Mouse (Mus musculus): Measurements from ENCODE around the gene Igflr1. TPM values are rescaled to one million over a fixed set of nuclear protein-coding genes. Genes with fewer than 3 reads are reported as not detected.

Igflr1 gene
- total RNA-seq, 2 experiments from 2014 or later, result 6.4 to 6.5 TPM

DNA sequence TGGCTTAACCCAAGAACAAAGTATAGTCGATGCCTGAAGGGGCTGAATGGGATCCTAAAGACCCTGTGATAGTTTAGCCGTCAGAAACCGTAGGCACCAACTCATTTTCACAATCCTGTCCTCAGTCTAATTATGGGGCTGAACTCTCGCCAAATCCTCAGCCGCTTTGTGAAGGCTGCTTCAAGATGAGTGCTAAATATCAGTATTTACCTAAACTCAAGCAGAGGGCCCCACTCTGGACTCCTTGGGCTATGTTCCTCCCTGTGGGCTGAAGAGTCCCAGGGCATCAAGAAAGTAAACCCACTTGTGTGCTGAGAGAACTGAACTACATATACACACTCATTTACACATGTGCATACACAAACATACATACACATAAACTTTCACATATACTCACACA is 31.6 kb downstream of the Igflr1 start:
- H3K27ac ChIP-seq, result no peak overlapping the region
- no peak for DNase-seq (ENCODE audit: low spot score in 2 of 2)
- H3K4me3 ChIP-seq, result no peak overlapping the region
- no peak for TF ChIP-seq CTCF (conservative IDR thresholded peaks at IDR 0.05)

DNA sequence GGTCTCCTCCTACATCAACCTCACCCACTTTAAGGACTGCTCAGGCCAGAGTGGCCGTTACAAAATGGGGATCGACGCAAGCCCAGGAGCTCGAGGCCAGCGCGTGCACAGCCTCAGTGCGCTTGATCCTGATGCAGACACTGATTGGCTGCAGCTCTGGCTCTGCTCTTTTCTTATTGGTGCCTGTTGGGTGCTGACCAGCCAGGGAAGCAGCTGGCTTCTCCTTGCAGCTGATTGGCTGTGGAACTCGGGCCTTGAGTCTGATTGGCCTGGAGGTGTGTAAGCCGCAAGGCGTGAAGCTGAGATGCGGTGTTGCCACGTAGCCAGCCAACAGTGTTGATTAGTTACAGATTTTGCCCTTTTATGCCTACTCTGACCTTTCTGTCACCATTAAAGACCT is 33.6 kb downstream of the Igflr1 start, which contains the start of gene Zbtb32:
Gene Zbtb32, minus strand, starts transcription at position 124 of the 400 bp plus-strand sequence.
- TF ChIP-seq CTCF (conservative IDR thresholded peaks at IDR 0.05), result no peak
- no peak for DNase-seq (ENCODE audit: low spot score in 2 of 2)
- Histone ChIP-seq H3K27ac (no peak within 1 kb of the TSS), H3K4me3 (peak within 1 kb of the TSS; percentile 38)

DNA sequence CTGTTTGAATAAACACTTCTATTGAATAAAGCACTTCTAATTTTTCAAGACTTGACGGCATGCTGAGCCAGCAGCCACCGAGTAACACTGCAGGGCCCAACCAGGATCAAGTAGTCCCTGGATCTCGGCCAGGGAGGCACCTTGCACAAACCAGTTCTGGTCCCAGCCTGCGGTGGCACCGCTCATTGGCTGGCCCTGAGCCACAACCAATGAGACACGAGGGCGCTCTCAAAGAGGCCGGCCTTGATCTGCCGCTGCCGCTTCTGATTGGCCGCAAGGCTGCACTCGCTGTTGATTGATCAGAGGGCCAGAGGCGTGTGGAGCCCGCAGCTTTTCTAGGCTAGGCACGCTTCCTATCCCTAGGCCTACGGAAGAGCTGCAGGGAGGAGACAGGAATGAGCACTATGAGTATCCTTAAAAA is 34.7 kb downstream of the Igflr1 start:
- no peak overlapping the region for H3K27ac ChIP-seq
- peak overlapping the region; percentile 38 for H3K4me3 ChIP-seq
- DNase-seq (ENCODE audit: low spot score in 2 of 2), result peak; percentile 88 to 92
- TF ChIP-seq CTCF (conservative IDR thresholded peaks at IDR 0.05), result no peak

DNA sequence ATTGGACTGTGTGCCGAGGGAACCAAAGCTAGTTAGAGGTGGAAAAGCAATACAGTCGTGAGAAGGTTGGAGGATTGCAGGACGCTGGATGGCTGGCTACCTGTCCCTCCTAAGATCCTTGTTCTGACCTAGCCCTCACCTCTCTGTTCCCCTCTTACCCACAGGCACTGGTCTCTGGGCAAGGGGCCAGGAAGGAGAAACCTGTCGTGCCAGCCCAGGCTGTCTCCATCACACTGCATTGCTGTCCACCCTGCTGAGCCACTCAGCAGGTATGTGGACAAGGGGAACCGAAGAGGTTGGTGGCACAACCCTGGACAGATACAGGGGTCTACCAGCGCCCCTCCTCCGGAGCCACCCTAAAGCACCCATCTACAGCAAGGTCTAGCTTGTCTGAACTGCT is 35.4 kb downstream of the Igflr1 start:
- H3K4me3 ChIP-seq, result no peak overlapping the region
- no peak for DNase-seq (ENCODE audit: low spot score in 2 of 2)
- TF ChIP-seq CTCF (conservative IDR thresholded peaks at IDR 0.05), result no peak
- H3K27ac ChIP-seq, result no peak overlapping the region

DNA sequence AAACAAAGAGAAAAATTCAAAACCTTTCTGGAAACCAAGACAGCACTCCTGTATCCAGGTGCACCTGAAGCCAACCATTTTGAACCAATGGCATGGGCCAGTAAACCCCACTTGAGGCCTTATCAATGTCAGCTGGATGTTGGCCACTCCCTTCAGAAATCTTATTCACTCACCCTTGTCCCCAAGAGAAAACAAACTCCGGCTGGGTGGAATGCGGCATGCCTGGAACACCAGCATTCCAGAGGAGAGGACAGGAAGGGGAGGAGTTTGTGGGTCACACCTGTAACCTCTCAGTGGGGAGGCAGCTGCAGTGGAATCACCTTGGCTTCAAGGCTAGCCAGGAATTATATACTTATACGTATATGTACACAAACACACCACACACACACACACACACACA is 37.4 kb downstream of the Igflr1 start:
- H3K4me3 ChIP-seq, result no peak overlapping the region
- TF ChIP-seq CTCF (conservative IDR thresholded peaks at IDR 0.05), result no peak
- H3K27ac ChIP-seq, result no peak overlapping the region
- no peak for DNase-seq (ENCODE audit: low spot score in 2 of 2)

DNA sequence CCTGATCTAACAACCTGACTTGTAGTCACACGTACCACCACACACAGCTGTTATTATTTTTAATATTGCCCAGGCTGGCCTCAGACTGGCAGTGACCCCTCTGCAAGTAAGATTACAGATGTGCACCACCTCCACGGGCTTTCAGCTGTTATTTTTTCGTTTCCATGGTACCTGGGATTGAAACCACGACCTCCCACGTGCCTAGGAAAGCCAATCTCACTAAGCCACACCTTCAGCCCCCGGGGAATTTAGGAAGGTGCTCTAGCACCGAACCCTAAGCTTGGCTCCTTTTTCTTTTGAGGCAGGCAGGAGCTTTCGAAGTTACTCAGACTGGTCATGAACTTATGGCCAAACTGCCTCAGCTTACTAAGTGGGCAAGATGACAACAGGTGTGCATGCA is 39.2 kb downstream of the Igflr1 start:
- no peak for TF ChIP-seq CTCF (conservative IDR thresholded peaks at IDR 0.05)
- Histone ChIP-seq H3K4me3 (no peak overlapping the region), H3K27ac (no peak overlapping the region)
- DNase-seq (ENCODE audit: low spot score in 2 of 2), result no peak

DNA sequence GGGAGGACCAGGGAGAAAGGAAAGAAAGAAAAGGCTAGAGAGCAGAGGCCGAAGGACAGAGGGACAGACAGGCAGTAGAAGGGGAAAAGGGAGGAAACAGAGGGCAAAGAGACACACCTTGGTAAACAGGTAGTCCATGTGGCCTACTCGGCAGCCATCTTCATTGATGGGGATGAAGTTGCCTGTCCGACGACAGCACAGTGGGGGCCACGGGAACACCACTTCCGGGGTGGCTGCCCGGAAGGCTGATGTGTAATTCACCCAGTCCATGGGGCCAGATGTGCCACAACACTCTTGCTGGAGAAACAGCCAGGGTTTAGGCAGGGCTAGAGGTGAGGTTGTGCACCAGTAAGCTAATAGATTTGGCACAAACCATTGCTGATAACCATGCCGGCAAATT is 39.7 kb downstream of the Igflr1 start:
- no peak overlapping the region for H3K4me3 ChIP-seq
- TF ChIP-seq CTCF (conservative IDR thresholded peaks at IDR 0.05), result no peak
- H3K27ac ChIP-seq, result no peak overlapping the region
- no peak for DNase-seq (ENCODE audit: low spot score in 2 of 2)

DNA sequence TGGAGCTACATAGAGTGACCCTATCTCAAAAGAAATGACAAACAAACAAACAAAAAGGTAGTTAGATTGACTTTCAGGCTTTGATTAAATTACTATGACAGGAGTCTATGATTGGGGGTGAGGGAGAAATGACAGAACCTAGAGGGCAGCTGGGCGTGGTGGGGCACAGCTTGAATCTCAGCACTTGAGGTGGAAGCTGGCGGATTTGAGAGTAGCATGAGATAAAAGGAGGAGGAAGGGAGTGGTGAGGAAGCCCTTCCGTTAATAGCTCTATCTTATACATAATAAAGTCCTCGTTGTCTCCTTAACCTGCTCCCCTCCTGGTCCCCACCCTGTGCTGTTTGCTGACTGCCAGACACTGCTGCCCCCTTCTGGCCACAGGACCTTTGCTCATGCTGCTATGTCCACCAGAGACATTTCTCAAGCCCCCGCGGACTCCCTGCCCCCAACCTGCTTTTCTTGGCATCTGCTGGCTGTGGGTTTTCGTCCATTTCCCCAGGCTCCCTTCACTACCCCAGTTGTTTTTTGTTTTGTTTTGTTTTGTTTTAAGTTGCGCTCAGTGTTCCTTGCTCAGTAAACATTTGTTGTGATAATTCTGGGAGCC is 42.6 kb downstream of the Igflr1 start:
- TF ChIP-seq CTCF (conservative IDR thresholded peaks at IDR 0.05), result peak; percentile 74
- Histone ChIP-seq H3K4me3 (no peak overlapping the region), H3K27ac (no peak overlapping the region)
- no peak for DNase-seq (ENCODE audit: low spot score in 2 of 2)

DNA sequence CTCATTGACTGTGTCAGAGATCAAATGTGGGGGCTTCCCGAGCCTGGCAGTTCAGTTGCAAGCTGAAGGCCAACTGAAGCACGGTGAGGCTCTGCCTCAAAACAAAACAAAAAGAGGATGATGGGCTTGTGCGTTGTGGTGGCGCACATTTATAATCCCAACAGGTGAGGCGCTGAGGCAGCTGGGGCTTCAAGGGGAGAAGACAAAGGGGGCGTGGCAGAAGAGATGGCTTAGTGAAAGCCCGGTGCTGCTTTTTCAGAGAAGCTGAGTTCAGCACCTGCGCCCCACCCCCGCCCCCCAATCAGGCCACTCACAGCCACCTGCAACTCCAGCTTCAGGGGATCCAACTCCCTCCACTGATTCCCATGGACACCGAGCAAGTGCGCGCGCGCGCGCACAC is 43.2 kb downstream of the Igflr1 start:
- Histone ChIP-seq H3K27ac (no peak overlapping the region), H3K4me3 (no peak overlapping the region)
- no peak for TF ChIP-seq CTCF (conservative IDR thresholded peaks at IDR 0.05)
- no peak for DNase-seq (ENCODE audit: low spot score in 2 of 2)

DNA sequence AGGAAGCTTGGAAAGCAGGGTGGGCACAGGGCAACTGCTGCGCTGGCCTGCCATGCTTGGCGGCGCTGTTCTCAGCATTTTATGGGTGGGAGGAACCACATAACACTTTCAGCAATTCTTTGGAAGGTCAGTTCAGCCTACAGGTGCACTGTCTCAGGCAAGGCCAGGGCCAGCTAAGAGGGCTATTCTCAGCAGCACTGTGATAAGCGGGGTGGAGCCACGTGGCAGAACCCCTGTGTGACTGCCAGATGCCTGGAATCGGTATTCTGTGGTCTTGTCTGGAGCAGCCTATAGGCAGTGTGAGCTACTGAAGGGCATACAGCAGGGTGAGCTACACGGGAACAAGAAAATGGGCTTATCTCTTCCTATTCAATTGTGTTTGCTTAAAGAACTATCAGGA is 44.8 kb downstream of the Igflr1 start:
- no peak for DNase-seq (ENCODE audit: low spot score in 2 of 2)
- no peak for TF ChIP-seq CTCF (conservative IDR thresholded peaks at IDR 0.05)
- H3K27ac ChIP-seq, result no peak overlapping the region
- H3K4me3 ChIP-seq, result no peak overlapping the region

DNA sequence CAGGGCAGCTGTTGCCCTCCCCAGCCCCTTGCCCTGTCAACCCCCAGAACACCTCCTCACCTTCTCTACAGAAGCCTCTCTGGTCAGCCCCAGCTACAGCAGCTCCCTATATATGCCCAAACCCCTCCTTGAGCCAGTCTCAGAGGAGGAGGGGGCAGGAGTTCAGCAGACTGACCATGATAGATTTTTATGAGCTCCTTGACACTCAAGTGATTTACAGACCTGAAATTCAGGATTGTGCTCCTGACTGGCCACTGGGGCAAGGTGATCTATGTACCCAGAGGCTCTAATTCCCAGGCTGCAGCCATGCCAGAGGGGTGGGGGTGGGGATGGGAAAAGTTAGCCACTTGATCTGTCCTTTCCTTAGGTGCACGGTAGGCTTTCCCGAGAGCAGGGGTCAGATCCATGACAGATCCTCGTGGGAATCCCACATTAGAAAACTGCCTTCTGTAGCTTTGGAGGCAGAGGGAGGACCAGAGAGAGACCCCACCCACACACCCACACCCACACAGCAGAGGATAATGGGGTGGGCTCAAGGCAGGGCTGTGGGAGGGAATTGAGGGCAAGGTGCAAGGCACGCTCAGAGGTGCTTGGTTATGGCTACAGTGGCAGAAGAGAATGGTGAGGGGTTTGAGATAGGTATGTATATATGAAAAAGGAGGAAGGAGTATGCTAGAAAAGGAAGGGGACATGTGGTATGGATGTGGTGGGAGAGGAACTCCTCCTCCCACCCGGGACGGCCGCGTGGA is 47.6 kb downstream of the Igflr1 start, which contains the start of gene Upk1a:
Gene Upk1a, minus strand, starts transcription at position 194 of the 749 bp plus-strand sequence.
- Histone ChIP-seq H3K27ac (no peak within 1 kb of the TSS), H3K4me3 (no peak within 1 kb of the TSS)
- no peak for DNase-seq (ENCODE audit: low spot score in 2 of 2)
- no peak for TF ChIP-seq CTCF (conservative IDR thresholded peaks at IDR 0.05)

DNA sequence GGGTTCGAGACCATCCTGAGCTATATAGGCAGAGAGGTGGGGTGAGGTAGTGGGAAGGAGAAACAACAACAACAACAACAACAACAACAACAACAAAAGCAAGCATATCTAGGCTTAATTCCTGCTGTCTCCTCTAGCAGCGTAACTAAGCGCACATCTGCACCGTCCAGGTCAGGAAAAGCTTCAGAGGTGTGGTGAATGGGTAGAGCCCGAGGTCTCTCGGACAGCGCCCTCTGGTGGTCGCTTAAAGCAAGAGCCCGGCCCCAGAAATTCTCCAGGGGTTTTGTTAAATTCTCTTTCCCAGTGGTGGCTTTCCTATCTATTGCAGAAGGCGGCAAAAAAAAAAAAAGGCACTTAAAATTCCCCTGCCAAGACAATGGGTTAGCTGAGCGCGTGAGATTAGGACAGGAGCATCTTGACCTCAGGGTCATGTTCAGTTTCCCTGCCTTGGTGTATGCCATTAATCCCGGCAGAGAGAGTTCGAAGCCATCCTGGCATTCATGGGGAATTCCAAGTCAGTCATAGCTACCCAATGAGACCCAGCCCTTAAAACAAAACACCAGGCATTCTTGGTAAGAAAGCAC is 48.4 kb downstream of the Igflr1 start:
- peak; percentile 85 for TF ChIP-seq CTCF (conservative IDR thresholded peaks at IDR 0.05)
- Histone ChIP-seq H3K27ac (no peak overlapping the region), H3K4me3 (no peak overlapping the region)
- peak in 1 of 2 experiments; percentile 50 for DNase-seq (ENCODE audit: low spot score in 2 of 2)

DNA sequence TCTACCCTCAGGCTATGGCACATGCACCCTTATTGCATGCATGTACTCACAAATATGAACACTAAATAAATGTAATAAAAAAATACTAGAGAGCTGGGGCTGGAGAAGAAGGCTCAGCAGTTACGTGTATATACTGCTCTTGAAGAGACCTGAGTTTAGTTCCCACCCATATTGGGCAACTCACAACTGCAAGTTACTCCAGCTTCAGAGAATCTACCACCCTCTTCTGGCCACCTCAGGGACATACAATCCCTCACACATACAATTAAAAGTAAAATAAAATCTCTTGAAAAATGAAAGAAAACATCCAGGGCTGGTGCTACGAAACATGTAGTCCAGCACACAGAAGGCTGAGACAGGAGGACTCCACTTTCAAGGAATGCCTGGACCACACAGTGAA is 49.2 kb downstream of the Igflr1 start:
- peak; percentile 59 for TF ChIP-seq CTCF (conservative IDR thresholded peaks at IDR 0.05)
- H3K4me3 ChIP-seq, result no peak overlapping the region
- no peak for DNase-seq (ENCODE audit: low spot score in 2 of 2)
- H3K27ac ChIP-seq, result no peak overlapping the region
